Mouse (Mus musculus) kidney, adult 11 months (tissue): ENCODE results near the gene Zfp687.
A peak's percentile ranks its signal among the peaks of the same experiment; 100 is the strongest.

Experiments used
- DNase-seq: peaks from one replicate; pipeline ENCODE4 v3.0.0; 2022

Zfp687 gene

GRCm38 (mm10) chr3:95015891-95016531, 763 bp upstream of the Zfp687 start:
- DNase-seq, result peak; percentile 98

DNA sequence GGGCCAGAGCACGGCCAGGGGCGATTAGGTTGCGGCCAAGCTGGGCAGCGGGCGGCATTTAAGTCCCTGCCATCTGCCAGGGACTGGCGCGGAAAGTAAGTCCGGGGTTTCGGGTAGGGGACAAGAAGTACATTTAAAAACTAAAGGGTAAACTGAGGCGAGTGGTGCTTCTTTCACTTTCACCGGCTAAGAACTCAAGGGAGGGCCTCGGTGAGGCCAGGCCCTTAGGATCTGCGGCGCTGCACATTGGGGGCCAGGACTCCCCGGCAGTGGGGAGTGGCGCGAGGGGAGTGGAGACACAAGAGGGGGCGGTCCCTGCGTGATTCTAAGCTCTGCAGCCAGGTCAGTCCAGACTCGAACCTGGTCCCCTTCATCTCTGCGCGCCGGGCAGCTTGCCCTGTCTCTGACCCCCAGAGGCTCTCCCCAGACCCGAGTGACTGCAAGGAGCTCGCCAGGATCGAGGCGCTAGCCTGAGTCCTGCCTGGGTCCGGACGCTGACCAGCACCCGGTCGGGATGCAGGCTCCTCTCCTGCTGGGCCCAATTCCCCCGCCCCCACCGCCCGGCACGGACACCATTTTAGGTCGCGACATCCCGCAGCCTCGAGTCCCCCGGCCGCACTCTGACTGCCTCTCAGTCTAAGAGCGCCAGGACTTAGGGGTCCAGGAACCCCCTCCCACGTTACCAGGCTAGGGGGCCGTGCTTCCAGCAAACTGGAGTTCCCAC, 658 bp downstream of the Zfp687 start:
- peak; percentile 55 for DNase-seq

DNA sequence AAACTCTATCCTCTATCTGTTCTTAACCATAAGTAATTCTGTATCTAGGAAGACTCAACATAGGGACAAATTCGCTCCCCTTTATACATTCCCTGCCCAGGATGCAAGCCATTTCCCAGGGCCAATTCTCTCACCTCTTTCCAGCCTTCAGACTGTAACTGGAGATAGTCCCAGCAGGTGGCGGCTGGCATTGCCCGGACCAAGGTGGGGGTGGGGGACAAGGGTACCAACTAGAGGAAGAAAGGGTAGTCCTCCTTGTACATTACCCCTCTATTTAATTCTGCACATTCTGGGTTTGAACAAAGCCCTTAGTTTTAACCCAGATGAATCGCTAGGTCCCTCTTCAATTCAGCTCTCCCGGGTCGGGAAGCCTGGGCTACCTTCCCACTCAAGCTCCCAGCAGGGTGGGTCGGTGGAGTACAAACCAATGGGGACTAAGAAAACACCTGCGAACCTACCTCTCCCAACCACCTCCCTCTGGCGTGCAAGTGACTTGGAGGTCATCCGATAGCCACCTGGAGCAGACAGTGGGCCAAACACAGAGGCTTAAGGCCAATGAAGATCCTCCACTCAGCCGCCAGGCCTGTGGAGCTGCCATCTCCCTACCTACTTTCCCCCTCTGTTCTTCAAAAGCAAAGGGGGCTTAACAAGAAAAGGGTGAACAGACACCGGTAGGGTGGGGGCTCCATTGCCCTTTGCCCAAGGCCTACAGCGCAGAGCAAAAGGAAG, 1.4 kb downstream of the Zfp687 start:
- peak; percentile 23 for DNase-seq

- no peak for DNase-seq
Observed at GRCm38 (mm10) chr3:95012982-95013381, 2.3 kb downstream of the Zfp687 start.

- no peak for DNase-seq
Observed at GRCm38 (mm10) chr3:95010396-95010795, 4.9 kb downstream of the Zfp687 start.

DNA sequence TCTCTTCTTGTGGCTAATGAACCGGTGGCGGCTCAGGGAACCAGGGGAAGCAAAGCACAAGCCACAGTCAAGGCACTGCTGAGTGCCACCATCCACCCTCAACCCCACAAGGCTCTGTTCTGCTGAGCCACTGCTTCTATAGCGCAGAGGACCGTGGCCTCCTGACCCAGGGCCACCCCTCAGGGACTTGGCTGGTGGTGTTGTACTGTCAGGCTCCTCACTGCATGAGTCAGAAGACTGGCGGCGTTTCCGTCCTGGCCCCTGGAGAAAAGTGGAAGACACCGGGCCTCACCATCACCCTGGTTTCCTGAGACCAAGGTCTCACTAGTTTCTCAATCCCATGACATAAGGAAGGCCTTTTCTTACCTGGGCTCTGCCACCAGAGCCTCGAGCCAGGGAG, 7.5 kb downstream of the Zfp687 start:
- no peak for DNase-seq

GRCm38 (mm10) chr3:95005651-95006050, 9.6 kb downstream of the Zfp687 start:
- no peak for DNase-seq

- DNase-seq, result no peak
Observed at GRCm38 (mm10) chr3:95003273-95003672, 12.0 kb downstream of the Zfp687 start.

- DNase-seq, result no peak
Observed at GRCm38 (mm10) chr3:95002569-95002968, 12.7 kb downstream of the Zfp687 start.

DNA sequence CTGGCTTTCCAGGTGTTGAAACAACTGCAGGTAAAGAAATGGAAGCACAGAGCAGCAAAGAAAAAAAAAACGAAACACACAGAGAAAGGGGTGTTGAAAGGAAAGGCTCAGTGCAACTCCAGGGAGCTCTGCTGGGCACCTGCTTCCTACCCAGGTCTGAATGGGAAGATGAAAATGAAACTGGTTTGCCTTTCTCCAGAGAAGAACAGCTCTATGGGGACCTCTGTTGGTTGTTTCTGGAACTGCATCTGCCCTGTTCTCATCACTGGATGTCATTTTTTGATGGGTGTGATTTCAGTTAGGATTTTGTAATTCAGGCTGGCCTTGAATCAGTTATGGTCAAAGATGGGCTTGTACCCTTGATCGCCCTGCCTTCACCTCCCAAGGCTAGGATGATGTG, 18.3 kb downstream of the Zfp687 start:
- DNase-seq, result peak; percentile 50

DNA sequence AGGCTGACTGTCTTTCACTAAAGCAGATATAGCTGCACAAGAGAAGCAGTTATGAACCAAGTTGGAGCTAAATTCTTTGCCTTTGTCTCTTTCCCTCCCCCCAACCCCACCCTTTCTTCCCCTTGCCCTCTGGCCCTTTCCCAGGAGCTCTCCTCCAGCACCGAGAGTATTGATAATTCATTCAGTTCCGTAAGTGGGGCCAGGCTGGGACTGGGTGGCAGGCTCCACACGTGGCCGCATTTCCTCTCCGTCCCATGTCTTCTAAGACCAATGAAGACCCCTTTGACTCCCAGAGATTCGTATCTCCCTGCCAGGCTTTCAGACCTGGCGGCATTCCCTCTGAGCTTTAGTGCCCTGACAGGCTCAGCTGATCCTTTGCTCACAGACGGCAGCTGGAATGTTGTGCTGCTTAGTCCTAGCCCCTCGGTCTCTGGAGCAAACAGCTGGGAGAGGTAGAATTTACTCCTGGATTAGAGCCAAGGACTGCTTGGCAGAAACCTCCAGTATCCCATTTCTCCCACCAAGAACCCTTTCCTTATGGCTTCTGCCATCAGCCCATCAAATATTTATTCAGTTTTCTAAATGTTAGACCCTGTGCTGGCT, 26.0 kb downstream of the Zfp687 start:
- no peak for DNase-seq

DNA sequence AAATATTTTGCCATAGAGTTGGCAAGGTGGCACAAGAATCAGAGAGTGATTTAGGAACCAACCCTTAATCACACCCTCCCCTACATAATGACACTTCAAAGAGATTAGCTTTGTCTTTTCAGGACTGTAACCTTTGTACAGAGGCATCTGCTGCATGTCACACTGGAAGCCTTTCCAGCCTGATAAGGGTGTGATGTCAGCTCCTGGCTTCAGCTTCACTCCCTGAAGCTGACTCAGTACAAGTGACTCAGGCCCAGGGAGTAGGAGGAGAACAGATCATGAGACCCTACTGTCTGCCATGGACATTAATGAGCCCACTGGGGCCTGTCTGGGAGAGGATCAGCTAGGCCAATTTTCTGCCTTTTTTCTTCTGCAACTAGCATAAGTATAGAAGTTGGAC, 27.7 kb downstream of the Zfp687 start:
- DNase-seq, result peak; percentile 27

DNA sequence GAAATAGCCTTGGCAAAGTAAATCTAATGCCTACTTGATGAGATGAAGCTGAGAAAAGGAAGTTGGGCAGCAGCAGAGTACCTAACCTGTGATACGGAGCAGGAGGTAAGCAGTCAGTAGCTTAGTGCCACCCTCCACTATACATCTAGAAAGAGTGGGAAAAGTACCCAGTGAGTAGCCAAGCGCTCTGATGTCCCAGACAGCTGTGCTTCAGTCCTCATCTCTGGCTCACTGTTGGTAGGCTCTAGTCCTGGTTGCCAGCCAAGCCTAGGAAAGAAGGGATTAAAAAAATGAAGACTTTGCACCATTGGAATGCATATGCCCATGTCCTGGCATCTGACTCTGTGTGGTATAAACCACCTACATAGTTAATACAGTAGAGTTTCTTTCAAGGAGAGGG, 29.7 kb downstream of the Zfp687 start:
- no peak for DNase-seq

- no peak for DNase-seq
Observed at GRCm38 (mm10) chr3:94984312-94984711, 30.9 kb downstream of the Zfp687 start.

GRCm38 (mm10) chr3:94974528-94975422, 40.5 kb downstream of the Zfp687 start, which contains the start of gene Pi4kb:
TSS of gene Pi4kb (plus strand) at chr3:94974731.
- DNase-seq, result peak; percentile 86

GRCm38 (mm10) chr3:94974026-94974527, 41.2 kb downstream of the Zfp687 start:
- DNase-seq, result no peak

GRCm38 (mm10) chr3:94973620-94974019, 41.6 kb downstream of the Zfp687 start:
- DNase-seq, result no peak

DNA sequence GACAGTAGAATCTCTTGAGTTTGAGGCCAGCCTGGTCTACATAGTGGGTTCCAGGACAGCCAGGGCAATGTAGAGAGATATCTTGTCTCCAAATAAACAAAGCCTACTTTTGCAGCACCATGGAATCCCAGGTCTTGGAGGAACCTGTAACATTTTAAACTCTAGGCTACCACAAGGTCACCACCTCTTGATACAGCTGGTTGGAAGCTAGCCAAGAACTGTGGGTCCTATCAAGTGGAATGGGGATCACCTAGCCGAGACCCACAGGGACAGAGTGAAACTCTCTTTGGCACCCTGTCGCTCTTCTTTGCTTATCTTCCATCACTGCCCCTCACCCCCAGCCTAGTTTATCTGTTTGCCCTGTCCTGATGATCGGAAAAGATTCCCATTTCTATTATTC, 42.7 kb downstream of the Zfp687 start:
- DNase-seq, result no peak

DNA sequence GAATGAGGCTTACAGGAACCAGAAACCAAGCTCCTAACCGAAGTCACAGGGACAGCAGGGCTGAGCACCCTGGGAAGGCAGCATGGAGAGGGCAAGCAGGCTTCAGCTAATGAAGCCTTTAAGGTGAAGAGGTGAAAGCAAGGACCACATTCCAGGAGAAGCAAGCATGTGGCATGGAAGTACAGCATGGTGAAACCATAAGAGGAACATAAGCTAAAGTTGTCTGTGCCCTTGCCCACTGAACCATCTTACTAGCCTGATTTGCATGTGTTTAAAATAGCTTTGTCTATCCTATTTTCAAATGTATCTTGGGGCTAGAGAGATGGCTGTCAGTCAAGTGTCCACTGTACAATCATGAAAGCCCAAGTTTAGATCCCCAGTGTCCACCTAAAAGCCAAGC, 49.4 kb downstream of the Zfp687 start:
- DNase-seq, result no peak

GRCm38 (mm10) chr3:94964989-94965388, 50.3 kb downstream of the Zfp687 start:
- no peak for DNase-seq

- DNase-seq, result no peak
Observed at GRCm38 (mm10) chr3:94960322-94960721, 54.9 kb downstream of the Zfp687 start.

- no peak for DNase-seq
Observed at GRCm38 (mm10) chr3:94959871-94960270, 55.4 kb downstream of the Zfp687 start.
